Mouse (Mus musculus): ENCODE measurements at regions not wholly inside any gene's neighbourhood (a gene's known extent, or its start where the extent isn't known, plus 50 kb on each side); places are given as distances from the start of the nearest gene placed in this dataset.

- TF ChIP-seq GATA1 (IDR thresholded peaks at IDR 0.05; ENCODE audit: borderline replicate concordance, low read length) (no peak), FLI1 (IDR thresholded peaks at IDR 0.05; ENCODE audit: low read length) (no peak)
Observed at GRCm38 (mm10) chr8:7796156-7796555, 864.9 kb downstream of the Efnb2 start.
